Mouse (Mus musculus): ENCODE results near the gene Slc3a2. TPM values are rescaled to one million over a fixed set of nuclear protein-coding genes. Genes with fewer than 3 reads are reported as not detected.
"Not testable (repeated sequence)": the region's sequence is repeated elsewhere in the genome, so short reads cannot be mapped to it uniquely, and the experiment has no call there.

The Slc3a2 gene
- total and polyA plus RNA-seq, 3 experiments = 41.0 to 61.1 (median 42.2) TPM

DNA sequence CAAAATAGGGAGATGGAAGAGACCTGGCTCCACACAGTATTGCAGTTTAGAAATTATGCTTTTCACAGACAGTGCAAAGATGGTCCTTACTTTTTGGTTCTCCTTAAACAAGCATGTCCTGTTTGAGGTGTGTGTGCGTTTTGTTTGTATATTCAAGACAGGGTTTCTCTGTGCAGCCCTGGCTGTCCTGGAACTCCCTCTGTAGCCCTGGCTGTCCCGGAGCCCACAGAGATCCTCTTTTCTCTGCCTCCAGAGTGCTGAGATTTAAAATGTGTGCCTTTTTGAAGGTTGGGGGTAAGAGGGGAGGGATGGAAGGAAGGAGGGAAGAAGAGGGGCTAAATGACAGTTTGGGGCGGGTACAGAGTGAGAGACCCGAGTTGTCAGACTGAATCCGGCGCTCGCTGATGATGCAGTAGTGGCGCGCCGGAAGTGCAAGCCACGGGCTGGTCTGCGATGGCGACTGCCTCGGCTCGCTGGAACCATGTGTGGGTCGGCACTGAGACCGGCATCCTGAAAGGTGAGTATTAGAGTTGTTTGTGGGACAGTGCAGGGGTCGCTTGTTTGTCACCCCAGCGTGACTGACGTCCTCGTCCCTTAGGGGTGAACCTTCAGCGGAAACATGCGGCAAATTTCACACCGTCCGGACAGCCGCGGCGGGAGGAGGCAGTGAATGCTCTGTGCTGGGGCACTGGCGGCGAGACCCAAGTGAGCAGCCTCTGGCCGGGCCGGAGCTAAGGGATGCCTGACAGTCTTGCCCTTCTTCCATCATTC lies 12.4 kb upstream of the Slc3a2 start, which contains the start of gene Wdr74:
Gene Wdr74, plus strand, starts transcription at position 439 of the 771 bp plus-strand sequence.
- Histone ChIP-seq H3K79me2 (replicated peaks; ENCODE audit: control insufficient read depth, insufficient read depth, low read length) (no peaks in the 10 kb centered on the region), H3K4me3 (peak within 1 kb of the TSS; percentile 59), H3K9ac (ENCODE audit: low read depth, low read length) (peak within 1 kb of the TSS; percentile 65), H3K27me3 (ENCODE audit: control insufficient read depth, insufficient read depth, low read length) (no peaks in the 10 kb centered on the region), H3K36me3 (ENCODE audit: control insufficient read depth, insufficient read depth, low read length) (no peaks in the 10 kb centered on the region), H3K27ac (peak within 1 kb of the TSS; percentile 88), H3K4me1 (ENCODE audit: control insufficient read depth, insufficient read depth, low read length) (no peaks in the 10 kb centered on the region; the same call in 1 of the 2 replicates)
- TF ChIP-seq CTCF (IDR thresholded peaks at IDR 0.05) = no peak
- TF ChIP-seq POLR2A (IDR thresholded peaks at IDR 0.05; ENCODE audit: insufficient read depth, low read depth, low read length) = peak; percentile 90
- peak; percentile 58; the same call in 1 of the 2 replicates for TF ChIP-seq EP300 (IDR thresholded peaks at IDR 0.05; ENCODE audit: insufficient read depth, low read depth, low read length)
- under 1% methylated on average over 32 of the region's 32 CpGs for WGBS
- DNase-seq = peak; percentile 93 to 97
- intact Hi-C loops (cut with DNase I) = no loop called here

- no peak for DNase-seq
- Histone ChIP-seq H3K9ac (ENCODE audit: low read depth, low read length) (no peak overlapping the region), H3K79me2 (replicated peaks; ENCODE audit: control insufficient read depth, insufficient read depth, low read length) (no peaks in the 10 kb centered on the region), H3K36me3 (ENCODE audit: control insufficient read depth, insufficient read depth, low read length) (no peaks in the 10 kb centered on the region), H3K27me3 (ENCODE audit: control insufficient read depth, insufficient read depth, low read length) (no peaks in the 10 kb centered on the region), H3K27ac (no peak overlapping the region), H3K4me3 (no peak overlapping the region), H3K4me1 (ENCODE audit: control insufficient read depth, insufficient read depth, low read length) (no peaks in the 10 kb centered on the region)
- no peak for TF ChIP-seq EP300 (IDR thresholded peaks at IDR 0.05; ENCODE audit: insufficient read depth, low read depth, low read length)
- TF ChIP-seq POLR2A (IDR thresholded peaks at IDR 0.05; ENCODE audit: insufficient read depth, low read depth, low read length) = no peak
- TF ChIP-seq CTCF (IDR thresholded peaks at IDR 0.05) = no peak
- intact Hi-C loops (cut with DNase I) = no loop called here
- 52% methylated on average over 3 of the region's 3 CpGs for WGBS
Observed at GRCm38 (mm10) chr19:8734334-8734733, 11.2 kb upstream of the Slc3a2 start.

DNA sequence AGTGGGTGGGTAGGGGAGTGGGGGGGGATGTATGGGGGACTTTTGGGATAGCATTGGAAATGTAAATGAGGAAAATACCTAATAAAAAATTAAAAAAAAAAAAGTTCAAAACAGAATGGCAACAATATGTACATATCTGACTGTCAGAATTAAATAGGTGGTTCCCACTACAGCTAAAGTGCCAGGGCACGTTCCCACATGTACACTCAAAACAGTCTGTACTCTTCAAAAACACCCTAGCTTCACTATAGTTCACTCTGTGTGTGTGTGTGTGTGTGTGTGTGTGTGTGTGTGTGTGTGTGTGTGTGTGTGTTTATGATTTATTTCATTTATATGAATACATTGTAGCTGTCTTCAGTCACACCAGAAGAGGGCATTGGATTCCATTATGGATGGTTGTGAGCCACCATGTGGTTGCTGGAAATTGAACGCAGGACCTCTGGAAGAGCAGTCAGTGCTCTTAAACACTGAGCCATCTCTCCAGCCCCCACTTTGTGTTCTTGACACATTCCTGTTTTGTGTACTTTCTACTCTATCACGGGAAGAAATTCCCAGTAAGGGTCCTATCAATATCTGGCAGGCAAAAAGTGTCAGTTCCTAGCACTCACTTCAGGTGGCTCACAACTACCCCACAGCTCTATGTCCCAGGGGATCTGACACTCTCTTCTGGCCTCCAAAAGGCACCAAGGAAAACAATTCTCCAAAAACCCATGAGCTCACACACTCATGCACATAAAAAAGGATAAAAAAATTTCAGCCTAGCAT lies 5.3 kb upstream of the Slc3a2 start:
- DNase-seq; H3K4me1 ChIP-seq (ENCODE audit: control insufficient read depth, insufficient read depth, low read length); H3K79me2 ChIP-seq (replicated peaks; ENCODE audit: control insufficient read depth, insufficient read depth, low read length); H3K9ac ChIP-seq (ENCODE audit: low read depth, low read length); H3K27ac ChIP-seq; H3K4me3 ChIP-seq; H3K27me3 ChIP-seq (ENCODE audit: control insufficient read depth, insufficient read depth, low read length); intact Hi-C loops (cut with DNase I): not testable (repeated sequence)
- 44% methylated on average over 3 of the region's 3 CpGs for WGBS
- H3K36me3 ChIP-seq (ENCODE audit: control insufficient read depth, insufficient read depth, low read length) = peaks cover 28% of the 10 kb centered on the region

DNA sequence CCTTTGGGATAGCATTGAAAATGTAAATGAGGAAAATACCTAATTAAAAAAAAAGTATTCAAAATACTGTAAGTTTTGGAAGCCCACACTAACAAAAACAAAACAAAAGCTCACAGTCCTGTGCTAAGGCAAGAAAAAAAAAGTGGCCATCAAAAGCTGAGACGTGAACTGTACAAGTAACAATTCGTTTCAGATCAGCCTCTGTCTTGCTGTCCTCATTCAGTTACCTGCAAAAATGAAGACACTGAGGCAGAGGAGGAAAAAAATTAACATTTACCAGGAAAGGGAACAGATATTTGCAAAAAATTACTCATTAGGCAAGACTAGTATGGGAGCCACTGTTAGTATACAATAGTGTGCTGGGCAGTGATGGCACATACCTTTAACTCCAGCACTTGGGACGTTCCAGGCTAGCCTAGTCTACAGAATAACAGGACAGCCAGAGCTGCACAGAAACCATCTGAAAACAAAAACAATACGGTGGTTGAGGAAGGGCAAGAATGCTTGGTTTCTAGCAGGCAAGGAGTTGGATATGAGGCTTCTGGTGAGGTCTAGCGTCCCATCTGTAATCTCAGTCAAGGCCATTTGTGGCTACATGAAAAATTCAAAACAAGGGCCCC lies 4.4 kb upstream of the Slc3a2 start:
- H3K27me3 ChIP-seq (ENCODE audit: control insufficient read depth, insufficient read depth, low read length) = no peaks in the 10 kb centered on the region
- peaks cover 2% of the 10 kb centered on the region for H3K4me1 ChIP-seq (ENCODE audit: control insufficient read depth, insufficient read depth, low read length)
- DNase-seq = no peak
- no peak overlapping the region for H3K9ac ChIP-seq (ENCODE audit: low read depth, low read length)
- intact Hi-C loops (cut with DNase I) = no loop called here
- no peak overlapping the region for H3K27ac ChIP-seq
- peaks cover 28% of the 10 kb centered on the region for H3K36me3 ChIP-seq (ENCODE audit: control insufficient read depth, insufficient read depth, low read length)
- TF ChIP-seq POLR2A (IDR thresholded peaks at IDR 0.05; ENCODE audit: insufficient read depth, low read depth, low read length) = no peak
- no peak for TF ChIP-seq EP300 (IDR thresholded peaks at IDR 0.05; ENCODE audit: insufficient read depth, low read depth, low read length)
- no peak for TF ChIP-seq CTCF (IDR thresholded peaks at IDR 0.05)
- 29% methylated on average over 5 of the region's 5 CpGs for WGBS
- H3K79me2 ChIP-seq (replicated peaks; ENCODE audit: control insufficient read depth, insufficient read depth, low read length) = no peaks in the 10 kb centered on the region
- H3K4me3 ChIP-seq = no peak overlapping the region

DNA sequence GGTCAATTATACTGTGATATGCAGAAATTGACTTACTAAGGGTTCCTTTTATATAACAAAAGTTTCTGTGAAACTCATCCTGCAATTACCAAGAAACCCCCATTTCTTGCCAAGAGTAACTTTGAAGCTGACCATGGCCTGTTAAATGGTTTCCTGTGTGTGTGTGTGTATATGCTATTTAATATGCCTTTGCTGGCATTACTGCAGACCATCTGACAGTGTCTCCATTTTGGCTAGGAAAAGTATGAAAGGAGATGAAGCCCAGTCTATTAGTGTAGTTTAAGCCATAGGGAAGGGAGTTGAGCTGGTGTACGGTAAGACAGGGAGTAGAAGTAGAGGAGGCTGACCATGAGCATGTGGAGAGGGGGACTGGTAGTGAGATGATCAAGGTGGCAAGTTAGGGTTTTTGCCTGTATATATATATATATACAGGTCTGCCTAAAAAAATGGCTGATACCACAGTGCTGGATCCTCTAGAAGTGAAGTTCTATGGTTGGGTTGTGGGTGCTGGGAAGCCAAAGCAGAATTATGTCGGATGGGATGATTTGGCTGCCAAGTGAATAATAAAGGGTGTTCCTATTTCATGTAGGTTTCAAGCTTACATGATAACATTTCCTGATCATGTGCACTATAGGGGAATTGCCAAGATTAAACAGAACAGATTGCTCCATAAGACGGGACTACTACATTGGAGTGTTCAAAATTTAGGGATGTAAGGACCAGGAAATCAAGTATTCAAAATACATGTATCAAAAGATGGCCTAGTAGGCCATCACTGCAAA lies 3.6 kb upstream of the Slc3a2 start:
- DNase-seq = no peak
- H3K27me3 ChIP-seq (ENCODE audit: control insufficient read depth, insufficient read depth, low read length) = no peaks in the 10 kb centered on the region
- H3K4me1 ChIP-seq (ENCODE audit: control insufficient read depth, insufficient read depth, low read length) = peaks cover 2% of the 10 kb centered on the region
- TF ChIP-seq POLR2A (IDR thresholded peaks at IDR 0.05; ENCODE audit: insufficient read depth, low read depth, low read length) = no peak
- no peak for TF ChIP-seq CTCF (IDR thresholded peaks at IDR 0.05)
- TF ChIP-seq EP300 (IDR thresholded peaks at IDR 0.05; ENCODE audit: insufficient read depth, low read depth, low read length) = no peak
- intact Hi-C loops (cut with DNase I) = no loop called here
- H3K36me3 ChIP-seq (ENCODE audit: control insufficient read depth, insufficient read depth, low read length) = peaks cover 31% of the 10 kb centered on the region
- WGBS = 51% methylated on average over 3 of the region's 3 CpGs
- no peaks in the 10 kb centered on the region; the same call in 1 of the 2 replicates for H3K79me2 ChIP-seq (replicated peaks; ENCODE audit: control insufficient read depth, insufficient read depth, low read length)
- no peak overlapping the region for H3K27ac ChIP-seq
- no peak overlapping the region for H3K4me3 ChIP-seq
- H3K9ac ChIP-seq (ENCODE audit: low read depth, low read length) = no peak overlapping the region
